Mouse (Mus musculus) cerebellum, adult 11 months (tissue): ENCODE results near the gene Ccm2.

Experiments
- DNase-seq: peaks from one replicate; pipeline ENCODE4 v3.0.0; 2022

The Ccm2 gene

DNA sequence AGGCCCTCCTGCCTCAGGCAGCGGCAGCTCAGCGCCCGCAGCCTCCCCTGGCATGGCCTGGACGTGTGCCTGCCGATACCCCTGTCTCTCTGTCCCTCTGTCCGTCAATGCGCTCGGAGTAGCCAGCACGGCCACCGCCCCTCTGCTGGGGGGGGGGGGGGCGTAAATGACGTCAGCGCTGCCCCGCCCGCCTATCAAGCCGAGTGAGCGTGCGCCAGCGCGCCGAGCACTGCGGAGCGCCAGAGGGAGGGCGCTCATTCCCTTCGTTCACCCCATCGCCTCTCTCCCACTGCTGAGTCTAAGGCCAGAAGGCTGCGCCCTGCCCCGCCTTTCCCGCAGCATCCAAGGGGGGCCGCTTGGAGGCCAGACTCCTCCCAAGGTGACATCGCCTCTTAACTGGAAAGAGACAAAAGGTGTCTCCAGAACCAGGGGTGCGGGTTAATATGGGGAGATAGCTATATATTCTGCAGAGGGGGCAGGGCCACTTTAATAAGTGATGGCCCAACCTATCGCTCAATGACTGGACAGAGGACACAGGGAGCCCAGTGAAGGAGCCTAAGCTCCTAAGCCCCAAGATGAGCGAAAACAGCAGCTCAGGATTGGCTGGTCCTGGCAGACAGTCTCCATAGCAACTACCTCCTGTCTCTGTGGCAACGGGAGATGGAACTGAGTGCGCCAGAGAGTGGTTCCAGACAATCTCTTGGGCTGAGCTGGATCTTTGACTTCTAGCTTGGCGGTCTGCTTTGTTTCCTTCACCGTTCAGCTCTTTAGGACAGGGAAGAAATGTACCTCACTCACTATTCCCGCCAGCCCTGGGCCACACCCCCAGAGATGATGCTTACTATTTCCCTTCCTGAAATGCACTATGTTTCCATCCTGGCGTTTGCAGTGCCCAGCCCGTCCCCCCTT, 59.1 kb downstream of the Ccm2 start, which contains the start of gene Nacad:
Gene Nacad, minus strand, starts transcription at position 563 of the 909 bp plus-strand sequence.
- DNase-seq, result peak; percentile 84

DNA sequence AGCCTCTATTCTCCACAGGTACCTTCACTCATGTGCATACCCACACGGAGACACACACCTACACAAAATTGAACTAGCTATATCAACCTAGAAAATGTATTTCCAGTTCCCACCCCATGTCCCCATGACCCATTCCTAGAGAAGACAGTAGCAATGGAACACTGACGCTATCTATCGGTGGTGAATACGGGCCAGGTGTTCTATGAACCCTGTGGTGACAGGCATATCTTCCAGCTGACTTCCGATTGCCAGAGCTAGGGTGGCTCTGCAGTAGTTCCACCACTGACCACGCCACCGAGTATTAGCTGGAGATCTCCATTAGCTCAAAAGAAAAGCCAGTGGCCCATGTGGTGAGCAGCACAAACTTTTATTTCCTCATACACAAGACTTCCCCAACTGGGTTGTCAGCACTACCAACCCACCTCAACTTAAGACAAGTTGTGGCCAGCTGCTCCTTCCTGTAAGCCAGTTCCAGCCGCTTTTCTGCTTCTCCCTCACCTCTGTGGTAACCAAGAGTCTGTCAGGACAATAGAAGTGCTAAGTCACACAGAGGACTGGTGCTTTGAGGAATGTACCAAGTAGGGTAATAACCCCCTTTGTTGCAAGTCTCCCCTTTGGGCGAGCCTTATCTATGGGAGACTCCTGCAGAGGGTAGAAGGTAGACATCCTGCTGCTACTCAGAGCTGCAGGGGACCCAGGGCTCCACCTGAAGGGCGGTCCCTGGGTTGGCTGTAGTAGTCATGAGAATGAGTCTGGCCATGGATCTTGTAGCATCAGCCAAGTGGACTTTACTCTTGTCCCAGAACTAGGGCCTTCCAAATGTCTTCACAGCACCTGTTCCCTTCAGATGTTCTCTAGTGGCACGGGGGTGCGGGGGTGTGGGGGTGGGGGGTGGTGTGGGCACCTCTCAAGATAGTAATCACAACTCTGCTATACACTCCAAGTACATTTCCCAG, 68.8 kb downstream of the Ccm2 start:
- DNase-seq, result no peak

DNA sequence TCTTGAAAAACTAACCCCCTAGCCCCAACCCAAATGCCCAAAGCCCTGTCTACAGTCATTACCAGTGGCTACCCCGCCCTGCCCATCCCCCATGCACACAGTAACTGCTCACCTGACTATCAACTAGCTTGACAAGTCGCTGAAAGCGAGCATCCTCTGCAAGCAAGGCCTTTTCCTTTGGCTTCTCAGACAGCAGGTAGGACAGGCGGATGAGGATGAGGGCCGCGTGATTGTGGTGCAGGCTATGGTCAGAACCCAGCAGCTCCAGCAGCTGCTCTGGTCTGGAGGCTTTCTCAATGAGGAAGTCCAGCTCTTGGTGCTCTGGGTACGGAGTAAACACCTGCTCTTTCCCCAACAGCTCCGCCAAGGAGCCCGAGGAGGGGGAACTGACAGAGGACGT, 77.0 kb downstream of the Ccm2 start:
- DNase-seq, result no peak

DNA sequence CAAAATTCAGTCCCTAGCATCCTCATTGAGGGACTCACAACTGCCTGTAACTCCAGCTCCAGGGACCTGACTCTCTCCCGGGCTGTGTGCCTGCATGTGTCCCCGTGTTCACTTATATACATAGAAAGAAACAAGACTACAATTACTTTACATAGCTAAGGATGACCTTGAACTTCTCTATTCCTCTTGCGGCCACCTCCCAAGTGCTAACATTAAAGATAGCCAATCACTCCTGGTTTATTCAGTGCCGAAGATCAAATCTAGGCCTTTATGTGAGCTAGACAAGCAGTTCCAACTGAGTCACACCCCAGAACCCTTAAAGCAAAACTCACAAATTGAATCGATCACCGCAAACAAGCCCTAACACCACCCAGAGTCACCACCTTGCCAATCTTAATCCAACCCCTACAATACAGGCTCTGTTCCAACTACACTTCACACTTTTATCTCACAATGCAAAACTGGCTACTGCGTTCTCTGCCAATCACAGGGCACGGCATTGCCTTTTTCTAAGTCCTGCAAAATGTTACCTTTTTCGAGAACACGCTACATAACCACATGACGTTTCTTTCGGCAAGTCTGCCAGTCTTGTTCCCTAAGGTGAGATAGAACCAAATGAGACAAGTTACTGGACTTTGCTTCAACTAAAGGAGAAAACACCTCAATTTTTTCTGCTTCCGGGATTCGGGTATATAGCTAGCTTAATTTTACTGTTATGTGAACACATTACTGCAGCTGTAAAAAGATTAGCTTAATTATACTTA, 78.1 kb downstream of the Ccm2 start:
- DNase-seq, result no peak

DNA sequence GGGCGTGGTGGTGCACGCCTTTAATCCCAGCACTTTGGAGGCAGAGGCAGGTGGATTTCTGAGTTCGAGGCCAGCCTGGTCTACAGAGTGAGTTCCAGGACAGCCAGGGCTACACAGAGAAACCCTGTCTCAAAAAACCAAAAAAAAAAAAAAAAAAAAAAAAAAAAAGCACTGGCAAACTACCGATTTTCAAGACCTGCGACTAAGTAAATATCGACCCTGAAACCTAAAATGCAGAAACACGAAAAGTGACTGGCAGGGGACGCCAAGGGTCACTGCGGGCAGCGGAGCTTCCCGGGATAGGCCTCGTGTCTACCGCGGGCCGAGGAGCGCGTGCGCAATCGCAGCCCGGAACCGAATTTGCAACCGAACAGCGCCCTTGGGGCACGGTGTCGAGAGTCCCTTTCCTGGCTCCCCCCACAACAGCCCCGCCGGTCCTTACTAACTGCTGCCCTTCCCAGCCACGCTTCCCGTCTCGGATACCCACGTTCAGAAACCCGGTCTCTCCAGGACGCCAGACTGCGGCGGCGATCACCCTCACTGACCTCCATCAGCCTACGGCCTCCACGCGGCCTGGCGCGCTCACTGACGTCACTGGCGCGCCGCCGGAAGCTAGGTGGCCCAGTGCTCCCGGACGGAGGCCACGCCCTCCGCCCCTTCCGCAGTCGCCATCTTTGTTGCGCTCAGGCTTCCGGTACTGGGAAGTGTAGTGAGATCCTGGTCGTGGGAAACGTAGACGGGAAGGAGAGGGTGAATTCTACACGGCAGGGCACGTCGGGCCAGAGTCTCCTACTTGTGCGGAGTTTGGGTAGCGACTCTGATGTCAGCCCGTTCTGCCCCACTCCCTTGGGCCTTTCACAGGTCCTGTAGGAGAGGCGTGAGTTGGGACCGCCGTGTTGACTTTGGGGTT, 79.0 kb downstream of the Ccm2 start, which contains the start of gene Tbrg4:
Gene Tbrg4, minus strand, starts transcription at position 590 of the 910 bp plus-strand sequence.
- peak; percentile 91 for DNase-seq

DNA sequence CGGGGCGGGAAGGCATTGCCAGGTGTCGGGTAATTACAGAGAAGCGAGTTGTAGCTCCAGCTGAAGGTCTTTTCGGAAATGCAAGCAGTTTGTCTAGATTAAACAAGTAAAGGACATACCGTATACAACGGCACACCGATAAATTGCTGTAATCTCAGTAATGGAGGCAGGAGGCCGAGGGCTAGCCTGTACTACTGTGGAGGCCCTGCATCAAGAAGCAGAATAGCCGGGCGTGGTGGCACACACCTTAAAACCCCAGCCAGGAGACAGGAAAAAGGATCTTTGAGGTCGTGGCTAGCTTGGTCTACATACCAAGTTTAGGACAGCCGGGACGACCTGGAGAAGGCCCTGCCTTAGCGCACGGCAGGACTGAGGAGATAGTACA, 79.7 kb downstream of the Ccm2 start:
- no peak for DNase-seq

DNA sequence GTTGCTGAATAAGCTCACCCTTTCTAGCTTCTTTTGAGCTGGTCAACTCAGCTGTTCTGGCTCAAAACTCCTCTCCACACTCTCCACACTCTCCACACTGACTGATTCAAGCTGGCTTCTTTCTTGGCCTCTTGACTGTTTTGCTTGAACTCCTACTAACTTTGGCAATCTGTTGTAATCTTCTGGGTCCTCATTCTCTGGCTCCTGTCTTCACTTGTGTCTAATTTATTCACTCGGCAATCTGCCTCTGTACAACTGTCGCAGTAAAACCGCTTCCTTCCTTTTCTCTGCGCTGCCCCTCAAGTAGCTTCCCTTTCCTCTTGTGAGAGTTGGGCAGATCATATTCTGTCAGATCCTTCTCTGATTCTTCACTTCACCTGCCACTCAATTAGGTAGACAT, 81.0 kb downstream of the Ccm2 start:
- no peak for DNase-seq

DNA sequence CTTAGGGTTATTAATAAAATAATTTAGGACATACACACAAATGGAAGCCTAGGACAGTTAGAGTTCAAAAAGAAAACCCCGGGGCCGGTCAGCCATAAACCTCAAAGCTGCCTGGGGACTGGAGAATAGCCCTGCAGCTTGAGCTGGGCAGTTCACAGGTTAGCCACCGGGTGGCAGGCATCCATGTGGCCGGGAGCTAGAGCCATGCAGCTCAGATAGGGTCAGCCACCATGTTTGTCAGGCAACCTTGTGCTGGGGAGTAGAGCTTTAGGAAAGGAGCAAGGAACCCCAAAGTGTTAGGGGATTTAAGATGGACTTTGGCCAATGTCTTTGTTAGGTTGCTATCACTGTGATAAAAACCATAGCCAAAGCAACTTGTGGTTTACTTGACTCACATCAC, 81.9 kb downstream of the Ccm2 start:
- peak; percentile 34 for DNase-seq

DNA sequence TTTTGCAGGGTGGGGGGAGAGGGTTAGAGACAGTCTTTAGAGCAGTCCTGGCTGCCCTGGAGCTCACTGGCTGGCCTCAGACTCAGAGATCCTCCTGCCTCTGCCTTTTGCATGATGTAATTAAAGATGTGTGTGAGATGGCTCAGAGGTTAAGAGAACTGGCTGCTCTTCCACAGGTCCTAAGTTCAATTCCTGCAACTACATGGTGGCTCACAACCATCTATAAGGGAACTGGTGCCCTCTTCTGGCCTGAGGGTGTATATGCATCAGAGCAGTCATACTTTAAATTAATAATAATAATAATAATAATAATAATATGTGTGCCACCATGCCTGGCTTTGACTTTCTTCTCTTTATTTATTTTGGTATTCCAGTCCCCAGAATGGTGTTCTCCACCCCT, 83.0 kb downstream of the Ccm2 start:
- DNase-seq, result no peak

DNA sequence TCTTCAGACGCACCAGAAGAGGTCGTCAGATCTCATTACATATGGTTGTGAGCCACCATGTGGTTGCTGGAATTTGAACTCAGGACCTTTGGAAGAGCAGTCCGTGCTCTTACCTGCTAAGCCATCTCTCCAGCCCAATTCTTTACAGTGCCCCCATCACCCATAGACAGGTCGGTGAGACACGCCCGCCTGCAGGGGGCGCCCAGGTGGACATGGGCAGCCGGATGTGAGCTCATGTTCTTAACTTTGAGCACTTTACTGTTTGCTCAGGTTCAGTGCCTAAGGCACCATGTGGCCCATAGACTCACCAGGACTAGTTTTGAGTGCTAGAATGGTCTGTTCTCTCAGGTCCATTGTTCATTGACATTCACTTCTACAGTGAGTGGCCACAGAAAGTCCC, 89.5 kb downstream of the Ccm2 start:
- no peak for DNase-seq

DNA sequence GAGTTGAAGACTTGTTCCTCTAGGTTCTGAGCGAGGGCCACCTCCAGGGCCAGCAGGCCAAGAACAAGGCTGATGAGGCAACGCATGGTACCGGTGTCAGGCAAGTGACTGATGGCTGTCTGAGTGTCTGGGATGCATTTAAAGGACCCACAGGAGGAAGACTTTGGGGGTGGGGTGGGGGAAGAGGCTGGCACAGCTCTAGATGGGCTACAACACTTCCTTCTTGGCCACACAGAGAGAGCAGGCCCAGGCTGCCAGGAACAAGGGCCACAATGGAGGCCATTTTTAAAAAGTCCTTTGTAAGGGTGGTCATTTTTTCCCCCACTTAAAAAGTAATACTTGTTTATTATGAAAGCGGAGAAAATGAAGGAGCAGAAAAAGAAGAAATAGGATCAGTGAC, 91.8 kb downstream of the Ccm2 start, which contains the start of gene Wap:
Gene Wap, minus strand, starts transcription at position 101 of the 400 bp plus-strand sequence.
- DNase-seq, result no peak

DNA sequence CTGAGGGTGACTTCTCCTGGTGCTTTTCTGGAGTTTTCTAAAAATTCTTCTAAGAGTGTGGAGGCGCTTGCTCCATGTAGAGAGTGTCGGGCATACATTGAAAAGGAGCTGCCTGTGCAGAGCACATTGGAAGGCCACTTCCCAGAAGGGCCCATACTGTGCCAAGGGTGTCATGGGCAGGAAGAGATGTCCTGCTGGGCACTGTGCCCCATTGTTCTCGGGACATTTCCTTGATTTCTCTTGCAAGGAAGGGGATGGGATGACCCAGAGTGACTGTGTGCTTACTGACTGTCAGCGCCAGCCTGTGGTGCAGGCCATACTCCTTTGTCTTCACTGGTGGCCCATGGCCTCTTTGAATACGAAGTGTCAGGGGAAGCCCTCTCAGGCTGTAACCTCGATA, 92.4 kb downstream of the Ccm2 start:
- no peak for DNase-seq

DNA sequence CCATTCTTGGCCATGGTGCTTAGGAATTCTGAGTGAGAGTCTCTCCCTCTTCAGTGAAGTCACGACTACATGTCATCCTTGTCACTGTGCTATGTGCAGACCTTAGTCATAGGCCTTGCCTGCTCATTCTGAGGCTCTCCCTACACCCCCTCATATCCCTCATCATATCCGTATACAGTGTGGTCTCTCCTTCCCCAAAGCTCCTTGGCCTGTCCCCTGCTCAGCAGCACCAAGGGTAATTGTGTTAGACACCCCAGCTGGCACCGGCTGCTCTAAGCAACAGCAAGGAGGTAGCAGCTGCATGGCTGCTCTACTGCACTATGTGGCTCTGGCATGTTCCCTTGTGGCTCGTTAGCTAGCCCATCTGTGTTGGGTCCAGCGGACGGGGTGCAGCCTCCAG, 97.9 kb downstream of the Ccm2 start:
- DNase-seq, result no peak
